Mouse (Mus musculus) MEL (cell line): ENCODE results near the gene Gfod1.

Source experiments
- BHLHE40 ChIP-seq: IDR thresholded peaks from 2 replicates; pipeline ENCODE4 v1.6.1; 2012; ENCODE audit warnings: low read depth, mild to moderate bottlenecking, inconsistent platforms, low read length, improper control_type of control experiment, borderline replicate concordance
- GATA1 ChIP-seq: IDR thresholded peaks from 2 replicates; pipeline ENCODE4 v1.6.1; 2011; ENCODE audit warnings: low read depth, low read length, improper control_type of control experiment
- POLR2AphosphoS2 ChIP-seq: IDR thresholded peaks from 2 replicates; pipeline ENCODE4 v1.6.1; 2011; ENCODE audit warnings: low read length, improper control_type of control experiment
- UBTF ChIP-seq: IDR thresholded peaks from 2 replicates; pipeline ENCODE4 v1.6.1; 2012; ENCODE audit warnings: low read depth, mild to moderate bottlenecking, inconsistent platforms, low read length, improper control_type of control experiment, moderate library complexity, borderline replicate concordance; ENCODE audit not compliant: insufficient read depth
- ZMIZ1 ChIP-seq: IDR thresholded peaks from 2 replicates; pipeline ENCODE4 v1.6.1; 2012; ENCODE audit warnings: low read depth, mild to moderate bottlenecking, inconsistent platforms, low read length, improper control_type of control experiment, moderate library complexity
- ZNF384 ChIP-seq: IDR thresholded peaks from 2 replicates; pipeline ENCODE4 v1.6.1; 2012; ENCODE audit warnings: low read depth, mild to moderate bottlenecking, inconsistent platforms, low read length, improper control_type of control experiment

DNA sequence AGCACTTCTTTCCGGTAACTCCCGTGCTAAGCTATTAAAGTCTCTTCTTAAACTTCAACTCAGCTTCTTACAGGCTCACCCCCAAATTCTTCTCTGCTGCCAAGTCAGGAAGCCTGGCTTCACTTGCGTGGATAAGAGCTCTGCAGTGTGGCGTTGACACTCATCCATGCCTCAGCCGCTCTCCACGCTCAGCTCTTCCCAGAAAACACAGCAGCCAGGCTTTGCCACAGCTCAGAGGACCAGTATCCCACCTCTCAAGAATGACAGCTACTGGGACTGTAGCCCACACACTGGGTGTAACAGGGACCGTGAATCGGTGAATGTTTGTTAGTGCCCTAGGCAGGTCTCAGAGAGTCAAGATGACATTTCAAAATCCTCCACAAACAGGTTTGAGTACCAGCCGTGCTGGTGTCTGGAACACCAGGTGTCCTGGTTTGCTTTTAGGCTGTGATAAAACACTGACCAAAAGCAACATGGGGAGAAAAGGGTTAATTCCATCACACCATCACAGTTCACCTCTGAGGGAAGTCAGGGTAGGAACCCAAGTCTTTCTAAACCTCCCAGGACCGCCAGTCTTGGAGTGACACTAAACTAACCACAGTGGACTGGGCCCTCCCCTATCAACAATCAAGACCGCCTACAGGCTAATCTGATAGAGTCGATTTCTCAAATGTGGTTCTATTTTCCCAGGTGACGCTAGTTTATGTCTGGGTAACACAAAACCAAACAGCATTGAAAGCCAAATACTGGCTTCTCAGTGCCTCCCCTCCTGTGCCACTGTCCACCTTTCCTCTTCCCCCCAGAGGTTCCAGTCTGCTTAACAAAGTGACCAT, 31.5 kb downstream of the Gfod1 start:
- TF ChIP-seq BHLHE40 (no peak), GATA1 (no peak), ZMIZ1 (no peak), UBTF (no peak), ZNF384 (no peak), POLR2AphosphoS2 (no peak)
